Mouse (Mus musculus) liver, postnatal 0 days (tissue): ENCODE measurements around the gene Epn3. TPM values are rescaled to one million over a fixed set of nuclear protein-coding genes. Genes with fewer than 3 reads are reported as not detected.

ENCODE experiments used
- ATAC-seq: fragments of 200-750 bp; cut with Nextera tagmentation; 2 replicates; pipeline ENCODE4 v1.8.0; 2017; ENCODE audit warnings: mild to moderate bottlenecking, moderate library complexity
- DNase-seq: peaks from one replicate; pipeline ENCODE4 v3.0.0-alpha.2; 2016
- H3K27ac ChIP-seq: fragments of 300-500 bp; sonication (generic); 2 replicates; pipeline ENCODE4 v1.5.1; 2014; ENCODE audit warnings: antibody characterized with exemption, moderate library complexity, mild to moderate bottlenecking, low read depth
- H3K27me3 ChIP-seq: fragments of 300-500 bp; sonication (generic); 2 replicates; pipeline ENCODE4 v1.6.1; 2014; ENCODE audit warnings: low read length, control low read depth, mixed read lengths; ENCODE audit not compliant: insufficient read depth
- H3K36me3 ChIP-seq: fragments of 300-500 bp; sonication (generic); replicated peaks from 2 replicates; pipeline ENCODE4 v1.6.1; 2014; ENCODE audit warnings: mild to moderate bottlenecking, control low read depth, low read length, moderate library complexity, mixed read lengths; ENCODE audit not compliant: insufficient read depth
- H3K4me1 ChIP-seq: fragments of 300-500 bp; sonication (generic); 2 replicates; pipeline ENCODE4 v1.6.1; 2014; ENCODE audit warnings: antibody characterized with exemption, mild to moderate bottlenecking, control low read depth; ENCODE audit not compliant: insufficient read depth
- H3K4me2 ChIP-seq: fragments of 300-500 bp; sonication (generic); 2 replicates; pipeline ENCODE4 v1.6.1; 2014; ENCODE audit warnings: low read depth, mild to moderate bottlenecking, low read length, moderate library complexity, mixed read lengths
- H3K4me3 ChIP-seq: fragments of 300-500 bp; sonication (generic); 2 replicates; pipeline ENCODE4 v1.5.1; 2014; ENCODE audit warnings: low read depth, low read length
- H3K9ac ChIP-seq: fragments of 300-500 bp; sonication (generic); replicated peaks from 2 replicates; pipeline ENCODE4 v1.6.1; 2014; ENCODE audit warnings: mild to moderate bottlenecking, moderate library complexity
- H3K9me3 ChIP-seq: fragments of 300-500 bp; sonication (generic); 2 replicates; pipeline ENCODE4 v1.6.1; 2016; ENCODE audit warnings: mild to moderate bottlenecking, control low read depth, low read length, mixed read lengths
- CTCF ChIP-seq: sonication (generic); IDR thresholded peaks from 2 replicates; pipeline ENCODE4 v1.5.1; 2016; ENCODE audit warnings: antibody characterized with exemption, low read depth
- EP300 ChIP-seq: IDR thresholded peaks from 2 replicates; pipeline ENCODE4 v1.6.1; 2016; ENCODE audit warnings: antibody characterized with exemption, low read depth, mild to moderate bottlenecking
- WGBS: fragments of 180-500 bp; shearing (Covaris S2); extraction: QIAGEN DNeasy Blood & Tissue Kit; methylation state at CpG from one replicate; pipeline ENCODE4 v1.1.7; 2014; ENCODE audit not compliant: insufficient replicate concordance; 5-methylcytosine and 5-hydroxymethylcytosine counted together
- polyA plus RNA-seq: library from polyadenylated mRNA; unstranded; fragments of >200 nt; fragmentation: Nextera tagmentation; extraction: Ambion mirVana; gene quantifications from 2 replicates; pipeline ENCODE4 v1.2.1, GENCODE M21; 2015

The Epn3 gene
- polyA plus RNA-seq, 1 experiment from 2014 or later = 0.21 TPM

DNA sequence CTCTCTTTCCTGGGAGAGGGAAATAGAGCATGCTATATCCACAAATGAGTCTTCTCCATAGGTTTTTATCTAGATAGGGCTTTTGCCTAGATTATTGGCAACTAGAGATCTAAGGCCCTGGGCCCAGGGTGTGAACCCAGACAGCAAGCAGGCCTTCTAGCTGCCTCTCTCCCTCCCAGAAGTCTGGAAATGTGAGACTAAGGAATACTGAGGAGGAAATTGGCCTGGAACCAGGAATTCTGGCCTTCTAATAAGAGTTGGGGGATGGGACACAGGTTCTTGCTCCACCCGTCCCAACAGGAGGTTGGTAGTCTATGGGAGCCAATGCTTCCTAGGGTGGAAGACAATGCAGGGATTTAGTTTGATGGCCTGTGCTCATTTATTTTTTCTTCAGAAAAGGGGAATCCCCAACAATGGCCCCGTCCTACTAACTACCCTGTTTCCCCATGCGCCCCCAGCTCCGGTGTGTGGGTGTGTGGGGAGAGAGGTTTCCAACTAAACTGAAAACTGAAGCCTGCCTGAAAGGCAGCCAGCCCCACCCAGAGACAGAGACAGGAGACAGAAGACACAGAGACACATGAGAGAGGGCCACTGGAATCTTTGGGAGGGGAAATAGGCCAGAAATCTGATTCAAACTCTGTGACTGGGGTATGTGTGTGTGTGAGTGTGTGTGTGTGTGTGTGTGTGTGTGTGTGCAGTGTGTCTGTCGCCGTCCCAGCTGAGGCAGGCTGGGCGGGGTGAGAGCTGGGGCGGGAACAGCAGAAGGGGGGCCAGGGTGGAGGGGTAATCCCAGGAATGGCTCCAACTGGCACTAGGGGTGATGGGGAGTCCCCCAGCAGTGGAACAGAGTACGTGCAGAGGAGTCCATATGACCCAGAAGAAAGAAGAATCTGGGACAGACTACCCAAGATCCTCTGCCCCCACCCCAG lies 30.4 kb downstream of the Epn3 start:
- Histone ChIP-seq H3K36me3 (no peaks in the 10 kb centered on the region), H3K27ac (no peak overlapping the region), H3K27me3 (peaks cover 50% of the 10 kb centered on the region), H3K4me1 (peaks cover 7% of the 10 kb centered on the region), H3K9ac (no peak overlapping the region), H3K9me3 (no peaks in the 10 kb centered on the region), H3K4me3 (no peak overlapping the region), H3K4me2 (no peak overlapping the region)
- DNase-seq (no peak), ATAC-seq (no peak)
- TF ChIP-seq EP300 = no peak
- TF ChIP-seq CTCF = no peak
- WGBS = 46% methylated on average over 9 of the region's 9 CpGs

DNA sequence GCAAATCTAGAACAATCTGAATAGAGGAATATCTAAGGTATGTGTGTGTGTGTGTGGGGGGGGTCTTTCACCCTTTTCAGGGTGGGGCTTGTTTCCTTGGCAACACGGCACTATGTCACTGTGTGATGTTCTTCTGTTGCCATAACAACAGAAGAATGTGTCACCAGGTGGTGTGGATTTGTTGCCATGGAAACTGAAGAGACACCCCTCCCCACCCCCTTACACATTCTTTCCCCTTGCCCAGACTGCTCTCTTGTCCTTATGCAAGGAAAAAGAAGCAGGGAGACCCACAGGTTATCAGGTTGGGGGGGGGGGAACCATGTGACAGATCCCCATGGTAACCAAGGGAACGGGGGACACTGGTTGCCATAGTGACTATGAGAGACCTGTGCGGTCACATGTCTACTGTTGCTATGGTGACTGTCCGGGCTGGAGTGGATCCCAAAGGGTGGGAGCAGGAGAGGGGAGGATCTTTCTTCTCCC lies 31.2 kb downstream of the Epn3 start:
- TF ChIP-seq CTCF (no peak), EP300 (no peak)
- Histone ChIP-seq H3K9me3 (no peaks in the 10 kb centered on the region), H3K4me2 (no peak overlapping the region), H3K4me3 (no peak overlapping the region), H3K9ac (no peak overlapping the region), H3K36me3 (no peaks in the 10 kb centered on the region), H3K4me1 (peaks cover 8% of the 10 kb centered on the region), H3K27me3 (peaks cover 42% of the 10 kb centered on the region), H3K27ac (no peak overlapping the region)
- WGBS = 54% methylated on average over 4 of the region's 4 CpGs
- ATAC-seq (no peak), DNase-seq (no peak)

DNA sequence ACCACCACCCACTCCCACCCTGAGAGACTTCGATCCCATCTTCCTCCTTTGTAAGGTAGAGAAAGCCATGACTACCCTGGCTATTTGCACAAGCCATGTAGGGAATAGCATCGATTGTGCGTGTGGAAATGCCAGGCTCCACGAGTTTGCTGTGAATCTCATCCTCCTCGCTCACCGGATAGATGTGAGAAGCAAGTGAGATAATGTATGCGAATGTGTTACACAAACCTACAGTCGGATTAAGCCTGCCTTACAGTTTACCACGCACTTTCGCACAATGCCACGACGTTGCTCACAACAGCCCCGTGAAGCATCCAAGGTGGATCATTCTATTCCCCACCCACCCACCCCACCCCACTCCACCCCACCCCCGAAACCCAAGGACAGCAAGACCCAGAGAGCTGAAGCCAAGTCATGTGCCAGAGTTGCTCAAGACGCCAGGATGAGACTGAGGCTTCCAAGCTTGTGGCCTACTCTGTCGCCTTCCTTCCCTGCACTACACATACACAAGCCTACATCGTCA lies 33.4 kb downstream of the Epn3 start:
- Histone ChIP-seq H3K36me3 (no peaks in the 10 kb centered on the region), H3K4me1 (peaks cover 5% of the 10 kb centered on the region; the same call in 1 of the 2 replicates), H3K4me2 (no peak overlapping the region), H3K27ac (no peak overlapping the region), H3K9me3 (no peaks in the 10 kb centered on the region), H3K9ac (no peak overlapping the region), H3K4me3 (no peak overlapping the region), H3K27me3 (peaks cover 20% of the 10 kb centered on the region)
- ATAC-seq (no peak), DNase-seq (no peak)
- WGBS = 82% methylated on average over 17 of the region's 17 CpGs
- TF ChIP-seq CTCF (no peak), EP300 (no peak)

DNA sequence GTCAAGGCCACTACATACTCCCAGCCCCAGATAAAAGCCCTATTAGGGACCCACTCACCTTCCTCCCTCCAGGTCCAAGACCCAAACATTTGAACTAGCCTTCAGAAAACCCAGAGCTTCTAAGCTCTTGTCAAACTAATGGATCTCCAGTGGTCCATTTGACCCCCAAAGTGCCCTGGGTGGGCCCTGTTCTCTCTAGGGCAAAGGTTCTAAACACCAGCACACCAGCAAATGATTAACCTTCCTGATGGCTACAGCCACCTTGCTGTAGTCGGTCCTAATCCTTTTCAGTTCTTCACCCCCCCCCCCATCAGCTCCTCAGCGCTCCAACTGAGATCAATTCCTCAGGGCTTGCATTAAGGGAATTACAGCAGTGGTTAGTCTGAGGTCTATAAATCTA lies 35.6 kb downstream of the Epn3 start:
- TF ChIP-seq EP300 (no peak), CTCF (no peak)
- H3K27me3 ChIP-seq = 0 out of 2 replicates have a peak, but pooled peaks cover 3% of the 10 kb centered on the region
- no peaks in the 10 kb centered on the region for H3K9me3 ChIP-seq
- 47% methylated on average over 2 of the region's 2 CpGs for WGBS
- no peak overlapping the region for H3K4me3 ChIP-seq
- no peak overlapping the region for H3K9ac ChIP-seq
- no peak overlapping the region for H3K27ac ChIP-seq
- no peak overlapping the region for H3K4me2 ChIP-seq
- DNase-seq = no peak
- peaks cover 5% of the 10 kb centered on the region; the same call in 1 of the 2 replicates for H3K4me1 ChIP-seq
- no peaks in the 10 kb centered on the region for H3K36me3 ChIP-seq
- ATAC-seq = no peak

DNA sequence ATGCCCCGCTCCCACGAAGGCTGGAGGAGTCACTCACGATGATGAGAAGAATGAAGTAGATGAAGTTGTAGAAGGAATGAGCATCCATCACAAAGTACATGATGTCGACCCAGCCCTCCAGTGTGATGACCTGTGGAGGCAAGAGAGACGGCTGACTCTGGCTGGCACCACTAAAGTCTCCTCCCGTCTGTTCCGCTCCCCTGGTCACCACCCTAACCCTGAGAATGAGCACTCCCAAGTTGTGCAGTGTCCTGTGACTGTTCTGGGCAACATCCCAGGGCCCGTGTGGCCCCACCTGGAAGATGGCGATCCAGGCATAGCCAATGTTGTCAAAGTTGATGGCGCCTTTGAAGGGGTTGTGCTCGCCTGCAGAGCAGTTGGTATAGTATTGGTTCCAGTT lies 37.9 kb downstream of the Epn3 start:
- DNase-seq (no peak), ATAC-seq (no peak)

DNA sequence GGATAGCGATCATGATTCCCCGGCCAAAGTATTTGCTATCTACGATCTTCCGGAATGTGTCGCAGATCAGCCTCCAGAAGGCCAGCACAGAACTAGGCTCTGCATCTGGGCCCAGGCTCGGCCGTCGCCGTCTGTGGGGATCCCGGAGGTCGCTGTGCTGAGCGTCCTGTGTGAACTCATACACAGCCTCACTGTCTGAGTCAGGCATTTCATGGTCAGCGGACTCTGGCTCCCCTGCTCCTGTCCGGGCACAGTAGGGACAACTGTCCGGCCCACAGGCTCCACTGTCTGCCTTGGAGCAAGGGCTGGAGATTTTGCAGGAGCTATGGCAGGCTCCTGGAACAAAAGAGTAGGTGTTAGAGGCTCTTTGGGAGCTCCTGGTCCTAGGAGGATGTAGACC lies 42.8 kb downstream of the Epn3 start:
- Histone ChIP-seq H3K9ac (no peak overlapping the region), H3K4me2 (no peak overlapping the region), H3K27ac (no peak overlapping the region), H3K4me1 (no peaks in the 10 kb centered on the region), H3K36me3 (no peaks in the 10 kb centered on the region), H3K4me3 (no peak overlapping the region), H3K27me3 (0 out of 2 replicates have a peak, but pooled peaks cover 4% of the 10 kb centered on the region), H3K9me3 (no peaks in the 10 kb centered on the region)
- no peak for DNase-seq
- no peak for ATAC-seq
- TF ChIP-seq CTCF (no peak), EP300 (no peak)
- 74% methylated on average over 15 of the region's 15 CpGs for WGBS

More for the DNA sequence above, 37.9 kb downstream of the Epn3 start:
- Histone ChIP-seq H3K27me3 (0 out of 2 replicates have a peak, but pooled peaks cover 3% of the 10 kb centered on the region), H3K4me2 (no peak overlapping the region), H3K27ac (no peak overlapping the region), H3K9ac (no peak overlapping the region), H3K4me1 (peaks cover 5% of the 10 kb centered on the region; the same call in 1 of the 2 replicates), H3K9me3 (no peaks in the 10 kb centered on the region), H3K4me3 (no peak overlapping the region), H3K36me3 (no peaks in the 10 kb centered on the region)
- 84% methylated on average over 11 of the region's 11 CpGs for WGBS
- TF ChIP-seq CTCF = no peak
- TF ChIP-seq EP300 = no peak
